ENCODE assay signal across 13 mouse cellular contexts in the genomic region with DNA sequence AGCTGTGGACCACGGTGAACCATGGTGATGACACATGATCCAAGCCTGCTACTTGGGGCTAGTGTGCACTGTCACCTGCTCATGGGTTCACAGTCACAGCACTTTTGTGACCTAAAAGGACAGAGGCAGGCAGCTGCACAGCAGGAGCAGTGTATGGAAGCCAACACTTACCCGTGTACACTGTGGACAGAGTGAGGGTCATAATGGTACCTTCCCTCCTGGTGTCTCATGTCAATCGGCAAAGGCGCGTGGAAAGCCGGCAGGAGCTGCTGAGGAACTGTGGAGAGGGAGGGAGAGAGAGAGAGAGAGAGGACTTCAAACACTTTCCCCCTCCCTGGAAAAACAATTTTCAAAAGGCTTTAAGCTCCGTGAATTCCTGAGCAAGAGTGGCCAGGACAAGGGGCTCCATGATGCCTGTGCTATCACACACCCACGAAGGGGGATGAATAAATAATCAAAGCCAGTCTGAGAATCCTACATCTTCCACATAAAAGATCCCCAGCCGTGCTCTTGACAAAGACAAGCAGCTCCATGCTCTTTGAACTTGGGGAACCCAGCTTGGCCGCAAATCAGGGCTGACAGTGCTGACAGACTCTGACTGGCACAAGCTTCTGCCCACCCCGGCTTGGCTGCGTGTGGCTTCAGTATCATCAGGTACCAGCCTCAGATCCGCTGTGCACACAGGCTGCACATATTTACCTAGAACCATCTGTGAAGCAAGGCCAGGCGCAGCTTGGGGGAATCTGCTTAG.
DNase-seq lines count a peak whose midpoint lies in the region; ATAC-seq and TF ChIP-seq lines count a peak whose summit lies in the region.
"Had no signal": no experiment of that assay in that cellular context is flagged by ENCODE, and none has a peak within 500 bp of the region (broad histone marks: within the 10 kb centered on the region; RNA-seq: fewer than 3 reads in every experiment).

No protein-coding gene starts in this region.

- ATAC-seq in megakaryocyte, adult 5-6 weeks (ENCODE audit: poor library complexity, severe bottlenecking), result no peak
- ATAC-seq in forebrain, embryonic 11.5 days (replicated peaks; ENCODE audit: low FRiP score), result peak; percentile 16
- peak; percentile 52 for ATAC-seq in hindbrain, postnatal 0 days
- ATAC-seq in neural tube, embryonic 14.5 days (ENCODE audit: low read depth), result peak; percentile 25; the same call in 1 of the 2 replicates

- no peaks in the 10 kb centered on the region for H3K36me3 ChIP-seq in megakaryocyte, embryonic 14.5 days (replicated peaks; ENCODE audit: low read length)
- no peaks in the 10 kb centered on the region; the same call in none of the 2 replicates for H3K36me3 ChIP-seq in forebrain, embryonic 11.5 days (ENCODE audit: control insufficient read depth, insufficient read depth, low read length)
- no peaks in the 10 kb centered on the region for H3K36me3 ChIP-seq in hindbrain, postnatal 0 days (ENCODE audit: insufficient read depth, low read length)
- no peaks in the 10 kb centered on the region for H3K36me3 ChIP-seq in neural tube, embryonic 14.5 days (ENCODE audit: control insufficient read depth, insufficient read depth, low read length)

- no peak for DNase-seq in forebrain, embryonic 11.5 days (ENCODE audit: low spot score)
- DNase-seq in hindbrain, postnatal 0 days (ENCODE audit: low spot score), result no peak
- DNase-seq in testis, postnatal 10 days (ENCODE audit: low spot score), result no peak
- DNase-seq in frontal cortex, postnatal 36 days (ENCODE audit: low spot score in 2 of 2), result no peak
- DNase-seq: heart, adult 2 months; heart, postnatal 4 days; lung, embryonic 14.5 days; thymus, adult 18-20 months had no signal

- H3K4me3 ChIP-seq in megakaryocyte, embryonic 14.5 days (replicated peaks), result peak overlapping the region; percentile 1
- no peak overlapping the region for H3K4me3 ChIP-seq in forebrain, embryonic 11.5 days (ENCODE audit: low read depth, low read length)
- H3K4me3 ChIP-seq in hindbrain, postnatal 0 days (ENCODE audit: low read length), result no peak overlapping the region
- H3K4me3 ChIP-seq in neural tube, embryonic 14.5 days (ENCODE audit: low read depth, low read length), result no peak overlapping the region
- H3K4me3 ChIP-seq: heart, adult 2 months; kidney, embryonic 15.5 days; limb, embryonic 12.5 days had no signal

- H3K27ac ChIP-seq in forebrain, embryonic 11.5 days (ENCODE audit: low read depth, low read length), result no peak overlapping the region
- H3K27ac ChIP-seq in hindbrain, postnatal 0 days, result no peak overlapping the region
- H3K27ac ChIP-seq in neural tube, embryonic 14.5 days (ENCODE audit: low read depth, low read length), result no peak overlapping the region
- H3K27ac ChIP-seq: heart, adult 2 months; kidney, embryonic 15.5 days; limb, embryonic 12.5 days had no signal

- 0 out of 2 replicates have a peak, but pooled peaks cover 3% of the 10 kb centered on the region for H3K4me1 ChIP-seq in megakaryocyte, embryonic 14.5 days
- H3K4me1 ChIP-seq in forebrain, embryonic 11.5 days (replicated peaks; ENCODE audit: control insufficient read depth, insufficient read depth, low read length), result peaks cover 8% of the 10 kb centered on the region; the same call in 1 of the 2 replicates
- peaks cover 7% of the 10 kb centered on the region; the same call in 1 of the 2 replicates for H3K4me1 ChIP-seq in hindbrain, postnatal 0 days (ENCODE audit: insufficient read depth, low read length)
- H3K4me1 ChIP-seq in neural tube, embryonic 14.5 days (ENCODE audit: control insufficient read depth, insufficient read depth, low read length), result peaks cover 6% of the 10 kb centered on the region; the same call in 1 of the 2 replicates

- peaks cover 5% of the 10 kb centered on the region; the same call in 1 of the 2 replicates for H3K9me3 ChIP-seq in megakaryocyte, embryonic 14.5 days
- no peaks in the 10 kb centered on the region for H3K9me3 ChIP-seq in forebrain, embryonic 11.5 days (ENCODE audit: control insufficient read depth, low read length)
- no peaks in the 10 kb centered on the region for H3K9me3 ChIP-seq in hindbrain, postnatal 0 days (ENCODE audit: low read length)
- no peaks in the 10 kb centered on the region for H3K9me3 ChIP-seq in neural tube, embryonic 14.5 days (ENCODE audit: control insufficient read depth, low read length)
- H3K9me3 ChIP-seq: kidney, embryonic 15.5 days; limb, embryonic 12.5 days had no signal

- no peak overlapping the region for H3K4me2 ChIP-seq in forebrain, embryonic 11.5 days (ENCODE audit: low read depth, low read length, severe bottlenecking)
- no peak overlapping the region for H3K4me2 ChIP-seq in hindbrain, postnatal 0 days (ENCODE audit: low read depth, low read length)
- no peak overlapping the region; the same call in 1 of the 2 replicates for H3K4me2 ChIP-seq in neural tube, embryonic 14.5 days (ENCODE audit: low read depth, low read length)
- H3K4me2 ChIP-seq: kidney, embryonic 15.5 days; limb, embryonic 12.5 days; lung, embryonic 14.5 days had no signal

- TF ChIP-seq CTCF in hindbrain, postnatal 0 days (IDR thresholded peaks at IDR 0.05; ENCODE audit: low read depth), result no peak

- no peak overlapping the region for H3K9ac ChIP-seq in forebrain, embryonic 11.5 days (ENCODE audit: low read length)
- no peak overlapping the region for H3K9ac ChIP-seq in hindbrain, postnatal 0 days (replicated peaks; ENCODE audit: low read length)
- H3K9ac ChIP-seq in neural tube, embryonic 14.5 days (replicated peaks; ENCODE audit: low read depth, low read length), result no peak overlapping the region
- H3K9ac ChIP-seq: kidney, embryonic 15.5 days; limb, embryonic 12.5 days; lung, embryonic 14.5 days had no signal

- WGBS in forebrain, embryonic 11.5 days, result 50% methylated on average over 14 of the region's 14 CpGs
- 28% methylated on average over 14 of the region's 14 CpGs for WGBS in hindbrain, postnatal 0 days
- WGBS in neural tube, embryonic 14.5 days, result 25% methylated on average over 14 of the region's 14 CpGs

- no peaks in the 10 kb centered on the region for H3K27me3 ChIP-seq in megakaryocyte, embryonic 14.5 days (replicated peaks)
- H3K27me3 ChIP-seq in forebrain, embryonic 11.5 days (ENCODE audit: control insufficient read depth, insufficient read depth, low read length), result no peaks in the 10 kb centered on the region
- no peaks in the 10 kb centered on the region for H3K27me3 ChIP-seq in hindbrain, postnatal 0 days (ENCODE audit: insufficient read depth, low read length)
- H3K27me3 ChIP-seq in neural tube, embryonic 14.5 days (ENCODE audit: control insufficient read depth, insufficient read depth, low read length), result no peaks in the 10 kb centered on the region
- H3K27me3 ChIP-seq: limb, embryonic 12.5 days had no signal
